In genomic region chr11:95356469-95357273, GRCm38 (mm10) we compare ENCODE assay signal across 8 mouse cellular contexts. TPM values are rescaled to one million over a fixed set of nuclear protein-coding genes. Genes with fewer than 3 reads are reported as not detected.
DNase-seq lines count a peak whose midpoint lies in the region; ATAC-seq and TF ChIP-seq lines count a peak whose summit lies in the region.

No protein-coding gene starts in this region.

- no peak; the same call in 1 of the 2 replicates for ATAC-seq in kidney, embryonic 16.5 days (ENCODE audit: low FRiP score, low TSS enrichment)
- ATAC-seq in G1E (ENCODE audit: extremely low read depth, insufficient number of reproducible peaks, low FRiP score, poor library complexity, severe bottlenecking): peak; percentile 86
- peak; percentile 58; the same call in 1 of the 2 replicates for ATAC-seq in embryonic facial prominence, embryonic 15.5 days (ENCODE audit: insufficient number of reproducible peaks, low FRiP score, low TSS enrichment, low read depth)
- ATAC-seq in liver, postnatal 0 days: peak; percentile 97

- 82% methylated on average over 17 of the region's 17 CpGs for WGBS in kidney, embryonic 16.5 days
- 67% methylated on average over 17 of the region's 17 CpGs for WGBS in embryonic facial prominence, embryonic 15.5 days
- 30% methylated on average over 17 of the region's 17 CpGs for WGBS in liver, postnatal 0 days (ENCODE audit: insufficient replicate concordance)

- peak; percentile 99 for TF ChIP-seq EP300 in liver, postnatal 0 days (IDR thresholded peaks at IDR 0.05; ENCODE audit: low read depth)

- no peaks in the 10 kb centered on the region for H3K36me3 ChIP-seq in kidney, embryonic 16.5 days (ENCODE audit: insufficient read depth, low read length)
- peaks cover 85% of the 10 kb centered on the region for H3K36me3 ChIP-seq in G1E (replicated peaks)
- H3K36me3 ChIP-seq in embryonic facial prominence, embryonic 15.5 days: peaks cover 4% of the 10 kb centered on the region; the same call in 1 of the 2 replicates
- peaks cover 45% of the 10 kb centered on the region for H3K36me3 ChIP-seq in liver, postnatal 0 days (replicated peaks; ENCODE audit: insufficient read depth, low read length)

- H3K4me1 ChIP-seq in kidney, embryonic 16.5 days (ENCODE audit: insufficient read depth, low read length): peaks cover 21% of the 10 kb centered on the region; the same call in 1 of the 2 replicates
- H3K4me1 ChIP-seq in G1E (ENCODE audit: insufficient read depth, low read depth, low read length): peaks cover 67% of the 10 kb centered on the region
- H3K4me1 ChIP-seq in embryonic facial prominence, embryonic 15.5 days: peaks cover 41% of the 10 kb centered on the region
- H3K4me1 ChIP-seq in liver, postnatal 0 days (ENCODE audit: insufficient read depth): peaks cover 45% of the 10 kb centered on the region

- peak; percentile 37 for DNase-seq in kidney, adult 11 months
- peak; percentile 76 for DNase-seq in G1E (ENCODE audit: low spot score)
- DNase-seq in heart, postnatal 10 days: peak; percentile 62 to 67
- peak; percentile 97 for DNase-seq in liver, postnatal 0 days
- peak; percentile 92 for DNase-seq in spleen, adult 12 weeks (ENCODE audit: low spot score)
- no peak for DNase-seq in left cerebral cortex, postnatal 25 days (ENCODE audit: low spot score in 2 of 2)

- intact Hi-C loops in heart, postnatal 10 days (cut with DNase I): no loop called here
- intact Hi-C loops in left cerebral cortex, postnatal 25 days (cut with DNase I): no loop called here

- no peak for TF ChIP-seq CTCF in G1E (IDR thresholded peaks at IDR 0.05; ENCODE audit: low read depth, low read length)
- no peak for TF ChIP-seq CTCF in liver, postnatal 0 days (IDR thresholded peaks at IDR 0.05; ENCODE audit: low read depth)

- no peak overlapping the region for H3K4me2 ChIP-seq in kidney, embryonic 16.5 days (replicated peaks; ENCODE audit: low read depth, low read length)
- no peak overlapping the region for H3K4me2 ChIP-seq in embryonic facial prominence, embryonic 15.5 days (replicated peaks)
- peak overlapping the region; percentile 42 for H3K4me2 ChIP-seq in liver, postnatal 0 days (ENCODE audit: low read depth, low read length)

- no peaks in the 10 kb centered on the region for H3K27me3 ChIP-seq in kidney, embryonic 16.5 days (ENCODE audit: insufficient read depth, low read length)
- H3K27me3 ChIP-seq in G1E (ENCODE audit: insufficient read depth, low read length): no peaks in the 10 kb centered on the region
- H3K27me3 ChIP-seq in embryonic facial prominence, embryonic 15.5 days: no peaks in the 10 kb centered on the region
- H3K27me3 ChIP-seq in liver, postnatal 0 days (ENCODE audit: insufficient read depth, low read length): no peaks in the 10 kb centered on the region

- H3K4me3 ChIP-seq in kidney, embryonic 16.5 days (ENCODE audit: low read length): no peak overlapping the region
- peak overlapping the region; percentile 46; the same call in 1 of the 2 replicates for H3K4me3 ChIP-seq in G1E (ENCODE audit: low read depth, low read length)
- H3K4me3 ChIP-seq in embryonic facial prominence, embryonic 15.5 days (replicated peaks): no peak overlapping the region
- peak overlapping the region; percentile 22; the same call in 1 of the 2 replicates for H3K4me3 ChIP-seq in liver, postnatal 0 days (ENCODE audit: low read depth, low read length)

- no peaks in the 10 kb centered on the region for H3K9me3 ChIP-seq in kidney, embryonic 16.5 days (ENCODE audit: low read length)
- H3K9me3 ChIP-seq in G1E (replicated peaks): no peaks in the 10 kb centered on the region
- no peaks in the 10 kb centered on the region for H3K9me3 ChIP-seq in embryonic facial prominence, embryonic 15.5 days (replicated peaks)
- H3K9me3 ChIP-seq in liver, postnatal 0 days (ENCODE audit: low read length): no peaks in the 10 kb centered on the region

- H3K9ac ChIP-seq in kidney, embryonic 16.5 days (replicated peaks; ENCODE audit: low read length): no peak overlapping the region
- no peak overlapping the region for H3K9ac ChIP-seq in embryonic facial prominence, embryonic 15.5 days
- H3K9ac ChIP-seq in liver, postnatal 0 days (replicated peaks): peak overlapping the region; percentile 36

- H3K27ac ChIP-seq in kidney, embryonic 16.5 days (ENCODE audit: low read length): no peak overlapping the region
- H3K27ac ChIP-seq in embryonic facial prominence, embryonic 15.5 days (replicated peaks): peak overlapping the region; percentile 24; the same call in 1 of the 2 replicates
- peak overlapping the region; percentile 88 for H3K27ac ChIP-seq in liver, postnatal 0 days (ENCODE audit: low read depth)

RNA-seq across cellular contexts. Expression of gene Fam117a, which starts 19.9 kb away (rescaled TPM):
- polyA plus RNA-seq in kidney, embryonic 16.5 days (2015; fragmentation: Nextera tagmentation; extraction: Ambion mirVana): 9.9 and 10.1 TPM in 2 replicates
- total RNA-seq in G1E (2014; fragmentation: Nextera tagmentation) (65.4 and 105 TPM in 2 replicates), G1E (2017) (30.9 and 36.9 TPM in 2 replicates)
- polyA plus RNA-seq in G1E (2012): 159 and 170 TPM in 2 replicates
- polyA plus RNA-seq in embryonic facial prominence, embryonic 15.5 days (2015; fragmentation: Nextera tagmentation; extraction: Ambion mirVana): 15.5 and 17.0 TPM in 2 replicates
- total RNA-seq in heart, postnatal 10 days (2021): 10 to 100 TPM in 1 of 2 experiments, 1 to 10 TPM in 1; 9.1 to 14.0 TPM
- 60.1 and 61.8 TPM in 2 replicates for polyA plus RNA-seq in liver, postnatal 0 days (2015; fragmentation: Nextera tagmentation; extraction: Ambion mirVana)
- 1 to 10 TPM; 2.5 to 3.8 TPM for total RNA-seq in left cerebral cortex, postnatal 25 days (2021)

RNA-seq across cellular contexts. Expression of gene Slc35b1, which starts 27.8 kb away (rescaled TPM):
- 99.2 and 102 TPM in 2 replicates for polyA plus RNA-seq in kidney, embryonic 16.5 days (2015; fragmentation: Nextera tagmentation; extraction: Ambion mirVana)
- 37.5 and 37.8 TPM in 2 replicates for total RNA-seq in G1E (2014; fragmentation: Nextera tagmentation)
- 50.6 and 53.1 TPM in 2 replicates for total RNA-seq in G1E (2017)
- 4.1 and 4.5 TPM in 2 replicates for polyA plus RNA-seq in G1E (2012)
- 100 TPM in 2 replicates for polyA plus RNA-seq in embryonic facial prominence, embryonic 15.5 days (2015; fragmentation: Nextera tagmentation; extraction: Ambion mirVana)
- total RNA-seq in heart, postnatal 10 days (2021): 10 to 100 TPM; 51.0 to 52.8 TPM
- polyA plus RNA-seq in liver, postnatal 0 days (2015; fragmentation: Nextera tagmentation; extraction: Ambion mirVana): 38.4 and 40.1 TPM in 2 replicates
- 10 to 100 TPM; 65.6 to 66.0 TPM for total RNA-seq in left cerebral cortex, postnatal 25 days (2021)

RNA-seq across cellular contexts. Expression of gene Kat7, which starts 46.6 kb away (rescaled TPM):
- polyA plus RNA-seq in kidney, embryonic 16.5 days (2015; fragmentation: Nextera tagmentation; extraction: Ambion mirVana): 85.0 and 92.3 TPM in 2 replicates
- total RNA-seq in G1E (2014; fragmentation: Nextera tagmentation) (144 and 154 TPM in 2 replicates), G1E (2017) (63.5 and 66.5 TPM in 2 replicates)
- 33.6 and 36.2 TPM in 2 replicates for polyA plus RNA-seq in G1E (2012)
- 60.6 and 70.0 TPM in 2 replicates for polyA plus RNA-seq in embryonic facial prominence, embryonic 15.5 days (2015; fragmentation: Nextera tagmentation; extraction: Ambion mirVana)
- 10 to 100 TPM; 45.1 to 51.1 TPM for total RNA-seq in heart, postnatal 10 days (2021)
- 16.8 and 19.4 TPM in 2 replicates for polyA plus RNA-seq in liver, postnatal 0 days (2015; fragmentation: Nextera tagmentation; extraction: Ambion mirVana)
- 10 to 100 TPM; 67.5 to 70.1 TPM for total RNA-seq in left cerebral cortex, postnatal 25 days (2021)

RNA-seq across cellular contexts. Expression of gene Spop, which starts 57.2 kb away (rescaled TPM):
- 141 and 155 TPM in 2 replicates for polyA plus RNA-seq in kidney, embryonic 16.5 days (2015; fragmentation: Nextera tagmentation; extraction: Ambion mirVana)
- total RNA-seq in G1E (2014; fragmentation: Nextera tagmentation) (60.4 and 70.5 TPM in 2 replicates), G1E (2017) (23.9 and 28.8 TPM in 2 replicates)
- 21.8 and 29.2 TPM in 2 replicates for polyA plus RNA-seq in G1E (2012)
- 172 and 189 TPM in 2 replicates for polyA plus RNA-seq in embryonic facial prominence, embryonic 15.5 days (2015; fragmentation: Nextera tagmentation; extraction: Ambion mirVana)
- total RNA-seq in heart, postnatal 10 days (2021): 100 to 1,000 TPM; 132 to 136 TPM
- polyA plus RNA-seq in liver, postnatal 0 days (2015; fragmentation: Nextera tagmentation; extraction: Ambion mirVana): 42.4 and 53.2 TPM in 2 replicates
- 100 to 1,000 TPM; 183 to 188 TPM for total RNA-seq in left cerebral cortex, postnatal 25 days (2021)

Comparison
In these comparisons a context has a peak if more than half of its experiments do, and no peak if none do; other contexts are left out.
1. DNase-seq: peak in kidney, adult 11 months (single experiment), G1E (single experiment), heart, postnatal 10 days (2 of 2), liver, postnatal 0 days (single experiment) and spleen, adult 12 weeks (single experiment); none in left cerebral cortex, postnatal 25 days (0 of 2).
2. H3K4me3 ChIP-seq: peak in G1E (single experiment) and liver, postnatal 0 days (single experiment); none in kidney, embryonic 16.5 days (single experiment) and embryonic facial prominence, embryonic 15.5 days (single experiment).